Mouse (Mus musculus) thymus, adult 2 months (tissue): ENCODE results near the gene Mrps6.

ENCODE experiments used
- CTCF ChIP-seq: fragments of 200-500 bp; IDR thresholded peaks from 2 replicates; pipeline ENCODE4 v1.5.1; 2012; ENCODE audit warnings: mild to moderate bottlenecking, control low read depth, low read length, moderate library complexity, borderline replicate concordance; ENCODE audit not compliant: control insufficient read depth, poor library complexity, insufficient read depth; ENCODE audit errors: extremely low read depth
- POLR2A ChIP-seq: fragments of 200-500 bp; IDR thresholded peaks from 2 replicates; pipeline ENCODE4 v1.6.1; 2012; ENCODE audit warnings: mild to moderate bottlenecking, low read length, control low read depth, moderate library complexity; ENCODE audit not compliant: control insufficient read depth, poor library complexity, insufficient read depth; ENCODE audit errors: extremely low read depth

DNA sequence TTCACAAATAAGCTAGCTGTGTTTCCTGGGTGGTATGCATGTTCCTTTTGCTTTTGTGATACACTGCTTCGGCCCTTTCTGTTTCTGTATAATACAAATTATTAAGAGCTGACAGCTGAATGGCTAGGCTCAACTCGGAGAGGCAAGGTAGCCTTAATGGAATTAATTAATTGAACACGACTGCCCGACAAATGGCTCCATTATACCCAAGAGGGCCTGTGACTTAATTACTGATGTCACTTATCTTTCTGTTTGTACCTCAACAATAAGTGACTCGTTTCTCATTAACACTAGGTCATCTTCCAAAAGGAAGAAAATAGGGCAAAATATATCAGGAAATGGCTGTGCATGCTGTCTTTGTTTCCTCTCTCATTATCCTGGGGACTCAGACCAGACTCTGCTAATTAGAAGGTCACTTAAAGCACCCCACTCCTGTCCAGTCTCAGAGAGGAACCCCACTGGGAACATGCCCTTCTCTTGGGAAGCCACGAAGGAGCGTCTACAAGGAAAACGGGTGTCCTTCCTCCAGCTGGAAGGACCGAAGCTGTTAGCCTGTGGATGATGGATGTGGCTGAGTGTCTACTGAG is 84.4 kb downstream of the Mrps6 start:
- TF ChIP-seq CTCF (no peak), POLR2A (no peak)
